Mouse (Mus musculus): ENCODE measurements around the gene Synm.

GRCm38 (mm10) chr7:67763625-67764024 lies 4.1 kb upstream of the Synm start:
- TF ChIP-seq CTCF (IDR thresholded peaks at IDR 0.05; ENCODE audit: extremely low read depth, insufficient read depth, low read length) (no peak), POLR2A (IDR thresholded peaks at IDR 0.05; ENCODE audit: extremely low read depth, insufficient read depth, low read length) (no peak)
